Mouse (Mus musculus) embryonic facial prominence, embryonic 13.5 days (tissue): ENCODE measurements at regions not wholly inside any gene's neighbourhood (a gene's known extent, or its start where the extent isn't known, plus 50 kb on each side); places are given as distances from the start of the nearest gene placed in this dataset.

Source experiments
- ATAC-seq: fragments of 200-750 bp; cut with Nextera tagmentation; 2 replicates; pipeline ENCODE4 v1.8.0; 2017; ENCODE audit warnings: low read depth; ENCODE audit not compliant: insufficient number of reproducible peaks, insufficient read depth, low FRiP score, low TSS enrichment
- H3K27ac ChIP-seq: fragments of 300-500 bp; sonication (generic); 2 replicates; pipeline ENCODE4 v1.5.1; 2015; ENCODE audit warnings: moderate library complexity, mild to moderate bottlenecking, inconsistent platforms
- H3K27me3 ChIP-seq: fragments of 300-500 bp; sonication (generic); 2 replicates; pipeline ENCODE4 v1.6.1; 2015; ENCODE audit warnings: mild to moderate bottlenecking, inconsistent platforms
- H3K36me3 ChIP-seq: fragments of 300-500 bp; sonication (generic); 2 replicates; pipeline ENCODE4 v1.6.1; 2015; ENCODE audit warnings: mild to moderate bottlenecking, inconsistent platforms
- H3K4me1 ChIP-seq: fragments of 300-500 bp; sonication (generic); 2 replicates; pipeline ENCODE4 v1.6.1; 2015; ENCODE audit warnings: inconsistent platforms
- H3K4me2 ChIP-seq: fragments of 300-500 bp; sonication (generic); 2 replicates; pipeline ENCODE4 v1.6.1; 2015; ENCODE audit warnings: moderate library complexity, mild to moderate bottlenecking, inconsistent platforms
- H3K4me3 ChIP-seq: fragments of 300-500 bp; sonication (generic); 2 replicates; pipeline ENCODE4 v1.5.1; 2015; ENCODE audit warnings: mild to moderate bottlenecking, inconsistent platforms
- H3K9ac ChIP-seq: fragments of 300-500 bp; sonication (generic); 2 replicates; pipeline ENCODE4 v1.6.1; 2015; ENCODE audit warnings: mild to moderate bottlenecking, inconsistent platforms
- H3K9me3 ChIP-seq: fragments of 300-500 bp; sonication (generic); 2 replicates; pipeline ENCODE4 v1.6.1; 2016; ENCODE audit warnings: inconsistent platforms
- WGBS: fragments of 180-500 bp; shearing (Covaris S2); methylation state at CpG from one replicate; pipeline ENCODE4 v1.1.7; 2015; ENCODE audit warnings: mixed read lengths; 5-methylcytosine and 5-hydroxymethylcytosine counted together

DNA sequence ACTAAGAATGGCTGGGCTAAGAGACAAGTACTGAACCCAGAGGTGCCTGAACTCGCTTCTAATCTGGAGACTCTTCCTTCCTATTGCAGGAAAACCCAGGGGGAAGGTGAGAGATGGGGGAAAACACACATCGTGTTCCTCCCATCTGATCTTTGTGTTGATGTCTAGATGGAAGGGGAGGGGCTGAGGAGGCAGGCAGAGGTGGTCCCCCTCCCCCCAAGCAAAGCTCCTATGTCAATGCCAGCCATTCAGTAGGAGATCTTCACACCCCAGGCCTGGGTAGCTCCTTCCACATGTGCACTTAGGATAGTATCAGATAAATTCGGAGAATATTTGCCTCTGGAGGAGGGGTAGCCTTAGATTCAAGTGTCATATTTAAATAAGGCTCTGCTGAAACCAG, 118.0 kb upstream of the Ralgapa2 start:
- WGBS = 66% methylated on average over 3 of the region's 3 CpGs
- Histone ChIP-seq H3K27me3 (peaks cover 18% of the 10 kb centered on the region), H3K9me3 (no peaks in the 10 kb centered on the region), H3K4me3 (no peak overlapping the region), H3K36me3 (no peaks in the 10 kb centered on the region), H3K27ac (no peak overlapping the region), H3K4me2 (no peak overlapping the region), H3K4me1 (no peaks in the 10 kb centered on the region), H3K9ac (no peak overlapping the region)
- ATAC-seq = no peak

DNA sequence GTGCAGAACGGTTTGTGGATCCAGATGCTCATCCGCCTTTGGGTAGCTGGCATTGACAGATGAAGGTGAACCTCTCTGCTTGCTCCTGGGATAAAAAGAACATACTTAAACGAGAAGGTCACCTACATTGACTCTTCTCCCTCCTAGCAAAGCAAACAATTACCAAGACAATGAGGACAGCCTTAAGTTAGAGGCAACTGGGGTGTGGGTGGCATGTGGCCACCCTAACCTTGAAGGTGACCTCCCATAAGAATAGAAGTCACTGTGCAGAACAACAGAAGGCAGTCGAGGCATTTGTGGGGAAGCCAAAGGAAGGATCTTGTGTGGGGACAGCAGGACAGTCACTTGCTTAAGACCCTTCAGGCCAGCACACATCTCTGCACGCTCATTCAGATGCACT, 119.0 kb upstream of the Ralgapa2 start:
- H3K4me1 ChIP-seq = no peaks in the 10 kb centered on the region
- no peak overlapping the region for H3K9ac ChIP-seq
- no peak overlapping the region for H3K4me3 ChIP-seq
- WGBS = 72% methylated on average over 5 of the region's 5 CpGs
- H3K27me3 ChIP-seq = peaks cover 18% of the 10 kb centered on the region
- H3K9me3 ChIP-seq = no peaks in the 10 kb centered on the region
- no peak for ATAC-seq
- no peak overlapping the region for H3K4me2 ChIP-seq
- no peaks in the 10 kb centered on the region for H3K36me3 ChIP-seq
- H3K27ac ChIP-seq = no peak overlapping the region

DNA sequence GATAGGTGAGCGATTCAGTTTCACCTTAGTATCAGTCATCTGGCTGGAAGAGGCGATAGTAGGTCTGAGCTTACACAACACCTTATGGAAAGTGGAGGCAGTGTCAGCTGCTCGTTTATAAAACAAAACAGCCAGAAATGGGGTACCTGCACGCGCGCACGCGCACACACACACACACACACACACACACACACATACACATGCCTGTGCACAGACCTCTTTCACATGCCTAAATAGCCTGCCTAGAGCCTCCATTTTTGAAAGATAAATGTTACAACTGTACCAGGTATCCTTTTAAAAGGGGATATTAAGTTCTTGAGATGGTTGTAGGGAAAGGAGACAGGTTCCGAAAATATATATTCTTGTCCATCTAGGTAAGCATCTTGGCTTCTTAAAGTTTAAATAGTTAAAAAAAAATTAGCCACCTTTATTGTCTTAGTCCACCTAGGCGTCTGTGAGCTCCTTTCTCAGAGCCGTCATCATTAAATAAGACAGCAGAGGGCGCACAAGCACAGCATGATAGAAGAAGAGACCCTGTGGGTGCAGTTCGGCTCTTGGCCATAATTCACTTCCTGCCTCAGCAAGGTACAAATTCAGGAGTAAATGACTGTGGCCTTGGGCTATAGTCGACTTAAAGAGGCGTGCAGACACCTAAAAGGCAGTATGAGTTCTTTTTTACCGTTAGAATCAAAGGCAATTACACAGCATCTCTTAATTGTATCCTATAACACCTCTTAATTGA, 121.4 kb upstream of the Ralgapa2 start:
- ATAC-seq = no peak
- peaks cover 13% of the 10 kb centered on the region for H3K27me3 ChIP-seq
- no peaks in the 10 kb centered on the region for H3K4me1 ChIP-seq
- no peak overlapping the region for H3K4me3 ChIP-seq
- H3K9ac ChIP-seq = no peak overlapping the region
- 48% methylated on average over 16 of the region's 16 CpGs for WGBS
- no peak overlapping the region for H3K4me2 ChIP-seq
- no peaks in the 10 kb centered on the region for H3K9me3 ChIP-seq
- H3K27ac ChIP-seq = no peak overlapping the region
- H3K36me3 ChIP-seq = no peaks in the 10 kb centered on the region

GRCm38 (mm10) chr2:146637573-146637972, 125.4 kb upstream of the Ralgapa2 start:
- H3K9me3 ChIP-seq = no peaks in the 10 kb centered on the region
- H3K4me3 ChIP-seq = no peak overlapping the region
- no peaks in the 10 kb centered on the region for H3K36me3 ChIP-seq
- H3K4me2 ChIP-seq = no peak overlapping the region
- no peak for ATAC-seq
- WGBS = 62% methylated on average over 5 of the region's 5 CpGs
- H3K9ac ChIP-seq = no peak overlapping the region
- H3K27me3 ChIP-seq = peaks cover 3% of the 10 kb centered on the region
- no peak overlapping the region for H3K27ac ChIP-seq
- no peaks in the 10 kb centered on the region for H3K4me1 ChIP-seq

DNA sequence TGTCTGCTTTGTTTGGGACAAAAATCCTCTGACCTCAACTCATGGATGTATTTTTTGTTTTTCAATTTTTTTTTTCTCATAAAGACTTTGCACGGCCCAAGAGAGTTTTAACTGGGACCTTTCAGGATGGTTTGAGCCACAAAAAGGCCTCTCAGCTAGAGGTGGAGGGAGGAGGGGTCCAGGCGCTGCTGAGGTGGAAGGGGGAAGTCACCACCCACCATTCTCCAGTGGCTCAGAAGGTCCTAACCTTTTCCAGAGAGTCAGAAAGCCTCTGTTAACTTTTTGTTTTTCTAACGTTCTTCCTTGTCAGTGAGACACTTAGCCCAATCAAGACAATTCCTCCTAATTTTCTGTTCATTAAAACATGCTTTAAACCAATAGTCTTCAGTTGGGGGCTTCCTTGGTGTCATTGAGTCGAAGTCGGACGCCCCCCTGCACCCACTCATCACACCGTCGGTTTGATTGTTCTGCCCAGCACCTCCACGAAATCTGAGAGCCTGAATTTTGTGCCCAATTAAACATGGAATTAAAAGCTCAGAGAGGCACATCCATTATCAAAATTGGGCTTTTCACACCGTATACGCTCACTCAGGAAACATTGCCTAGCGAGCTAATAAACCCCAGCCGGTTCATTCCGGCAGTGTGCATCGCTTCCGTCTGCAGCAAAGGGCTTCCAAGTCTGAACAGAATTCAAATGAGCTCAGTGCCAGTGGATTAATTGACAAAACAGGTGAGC, 134.3 kb upstream of the Ralgapa2 start:
- no peak overlapping the region for H3K27ac ChIP-seq
- no peaks in the 10 kb centered on the region for H3K36me3 ChIP-seq
- H3K9ac ChIP-seq = no peak overlapping the region
- H3K4me1 ChIP-seq = no peaks in the 10 kb centered on the region
- ATAC-seq = no peak
- H3K9me3 ChIP-seq = no peaks in the 10 kb centered on the region
- WGBS = 42% methylated on average over 16 of the region's 16 CpGs
- H3K27me3 ChIP-seq = no peaks in the 10 kb centered on the region
- no peak overlapping the region for H3K4me2 ChIP-seq
- no peak overlapping the region for H3K4me3 ChIP-seq

DNA sequence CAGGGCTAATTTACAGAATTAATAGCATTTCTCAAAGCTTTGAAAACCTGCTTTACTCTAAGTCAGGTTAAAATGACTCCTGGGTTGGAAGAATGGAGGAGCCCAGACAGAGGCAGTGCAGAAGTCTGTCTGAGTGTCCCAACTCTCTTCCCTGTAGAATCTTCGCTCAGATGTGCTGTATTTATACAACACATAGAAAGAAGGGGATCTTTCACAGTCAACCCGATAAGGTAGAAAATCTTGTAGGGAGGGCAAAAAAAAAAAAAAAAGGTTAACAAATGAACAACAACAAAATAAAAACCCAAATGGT, 134.8 kb upstream of the Ralgapa2 start:
- 87% methylated on average over 2 of the region's 2 CpGs for WGBS

DNA sequence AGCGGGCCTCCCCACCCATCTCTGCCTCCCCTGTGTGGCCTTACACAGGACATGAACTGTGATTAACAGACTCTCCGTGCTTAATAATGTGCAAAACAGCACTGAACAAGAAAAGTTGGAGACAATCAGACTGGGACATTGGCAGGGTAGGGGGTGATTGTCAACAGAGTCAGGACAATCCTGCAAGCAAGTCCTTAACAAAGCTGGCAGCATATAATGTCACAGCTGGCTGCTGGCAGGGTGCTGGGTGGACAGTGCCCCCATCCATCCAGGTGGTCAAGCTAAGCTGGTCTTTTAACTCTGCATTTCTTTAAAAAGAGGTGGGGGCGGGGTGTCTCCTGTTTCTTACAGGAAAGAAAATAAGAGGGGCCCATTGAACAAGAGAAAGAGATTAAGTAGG, 149.2 kb upstream of the Ralgapa2 start:
- Histone ChIP-seq H3K9ac (no peak overlapping the region), H3K4me1 (no peaks in the 10 kb centered on the region)
- 61% methylated on average over 3 of the region's 3 CpGs for WGBS

More for the DNA sequence above, 134.8 kb upstream of the Ralgapa2 start:
- Histone ChIP-seq H3K4me2 (no peak overlapping the region), H3K4me1 (no peaks in the 10 kb centered on the region), H3K9me3 (no peaks in the 10 kb centered on the region), H3K36me3 (no peaks in the 10 kb centered on the region), H3K4me3 (no peak overlapping the region), H3K27ac (no peak overlapping the region), H3K27me3 (no peaks in the 10 kb centered on the region), H3K9ac (no peak overlapping the region)
- no peak for ATAC-seq

DNA sequence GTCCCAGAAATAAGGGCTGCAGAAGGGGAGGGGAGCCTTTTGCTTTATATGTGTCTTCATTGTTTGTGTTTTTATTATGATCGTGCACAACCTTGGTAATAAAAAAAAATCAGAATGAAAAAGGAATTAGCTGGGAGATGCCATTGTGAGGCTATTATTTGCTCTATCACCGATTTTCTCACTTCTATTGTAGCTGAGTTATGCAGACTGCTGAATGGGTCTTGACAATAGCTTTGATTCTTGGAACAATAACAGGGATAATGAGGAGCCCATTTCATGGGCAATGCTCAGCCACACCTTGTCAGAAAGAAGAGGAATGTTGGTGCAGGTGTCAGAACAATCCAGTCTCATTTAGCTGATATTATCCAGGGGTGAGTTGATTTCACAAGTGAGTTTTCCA, 160.6 kb upstream of the Ralgapa2 start:
- H3K9ac ChIP-seq = no peak overlapping the region
- no peak for ATAC-seq
- no peaks in the 10 kb centered on the region for H3K36me3 ChIP-seq
- H3K27ac ChIP-seq = no peak overlapping the region
- no peaks in the 10 kb centered on the region for H3K4me1 ChIP-seq
- H3K4me3 ChIP-seq = no peak overlapping the region
- 78% methylated on average over 2 of the region's 2 CpGs for WGBS
- no peak overlapping the region for H3K4me2 ChIP-seq
- no peaks in the 10 kb centered on the region for H3K27me3 ChIP-seq
- H3K9me3 ChIP-seq = no peaks in the 10 kb centered on the region

More for the DNA sequence above, 149.2 kb upstream of the Ralgapa2 start:
- Histone ChIP-seq H3K27me3 (no peaks in the 10 kb centered on the region), H3K4me3 (no peak overlapping the region), H3K27ac (no peak overlapping the region), H3K4me2 (no peak overlapping the region), H3K36me3 (no peaks in the 10 kb centered on the region), H3K9me3 (no peaks in the 10 kb centered on the region)
- ATAC-seq = no peak

- Histone ChIP-seq H3K4me1 (no peaks in the 10 kb centered on the region), H3K9me3 (no peaks in the 10 kb centered on the region), H3K36me3 (no peaks in the 10 kb centered on the region), H3K27me3 (no peaks in the 10 kb centered on the region), H3K9ac (no peak overlapping the region), H3K27ac (no peak overlapping the region), H3K4me2 (no peak overlapping the region), H3K4me3 (no peak overlapping the region)
- WGBS = 59% methylated on average over 3 of the region's 3 CpGs
- ATAC-seq = no peak
These were observed 169.8 kb upstream of the Ralgapa2 start for GRCm38 (mm10) chr2:146681979-146682378.

DNA sequence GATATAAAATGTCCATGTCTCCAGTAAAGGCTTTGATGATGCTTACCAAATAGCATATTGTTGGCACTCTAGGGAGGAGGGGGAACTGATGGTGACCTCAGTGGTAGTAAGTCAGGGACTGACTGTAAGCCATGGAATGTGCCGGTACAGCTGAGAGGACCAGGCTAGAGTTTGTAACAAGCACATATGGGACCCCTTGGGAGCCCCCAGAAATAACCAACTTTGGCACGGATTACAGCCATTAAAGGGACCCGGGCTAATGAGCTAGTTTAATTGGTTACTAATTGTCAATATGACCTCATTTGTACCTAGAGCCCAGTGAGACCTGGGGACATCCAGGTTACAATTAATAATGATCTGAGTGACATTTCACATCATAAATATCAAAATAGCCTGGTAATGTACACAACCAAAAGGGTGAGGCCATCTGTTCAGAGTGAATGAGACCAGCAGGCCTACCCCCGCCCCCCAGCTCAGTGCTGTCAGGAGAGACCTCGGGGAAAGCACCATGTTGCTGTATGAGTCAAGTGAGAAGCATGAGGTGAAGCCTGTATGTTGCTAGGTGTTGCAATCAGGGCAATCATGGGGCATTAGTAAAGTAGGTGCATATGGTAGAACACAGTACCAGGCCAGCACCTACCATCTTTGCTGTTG, 169.7 kb upstream of the Kiz start:
- Histone ChIP-seq H3K9ac (no peak overlapping the region), H3K4me1 (no peaks in the 10 kb centered on the region), H3K4me2 (no peak overlapping the region), H3K4me3 (no peak overlapping the region), H3K9me3 (no peaks in the 10 kb centered on the region), H3K36me3 (no peaks in the 10 kb centered on the region), H3K27ac (no peak overlapping the region), H3K27me3 (no peaks in the 10 kb centered on the region)
- 81% methylated on average over 5 of the region's 5 CpGs for WGBS
- ATAC-seq = no peak

DNA sequence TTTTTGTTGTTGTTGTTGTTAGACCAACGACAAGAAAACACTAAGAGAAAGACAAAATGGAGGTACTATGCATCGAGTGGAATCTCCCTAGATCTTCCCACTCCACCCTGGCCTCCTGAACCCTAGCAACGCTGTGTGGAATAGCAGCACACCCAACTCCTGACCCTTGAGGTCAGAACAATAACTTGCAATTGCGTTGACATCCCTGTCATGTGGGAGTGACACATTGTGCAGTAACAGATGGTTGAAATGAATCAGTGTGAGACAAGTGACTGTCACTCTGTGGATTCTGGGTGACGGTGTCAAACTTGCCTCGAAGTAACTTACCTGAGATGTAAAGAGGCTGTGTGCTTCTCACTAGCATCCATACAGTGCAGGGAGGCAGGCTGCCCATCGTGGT, 167.1 kb upstream of the Kiz start:
- no peak for ATAC-seq
- 71% methylated on average over 7 of the region's 7 CpGs for WGBS
- no peak overlapping the region for H3K9ac ChIP-seq

DNA sequence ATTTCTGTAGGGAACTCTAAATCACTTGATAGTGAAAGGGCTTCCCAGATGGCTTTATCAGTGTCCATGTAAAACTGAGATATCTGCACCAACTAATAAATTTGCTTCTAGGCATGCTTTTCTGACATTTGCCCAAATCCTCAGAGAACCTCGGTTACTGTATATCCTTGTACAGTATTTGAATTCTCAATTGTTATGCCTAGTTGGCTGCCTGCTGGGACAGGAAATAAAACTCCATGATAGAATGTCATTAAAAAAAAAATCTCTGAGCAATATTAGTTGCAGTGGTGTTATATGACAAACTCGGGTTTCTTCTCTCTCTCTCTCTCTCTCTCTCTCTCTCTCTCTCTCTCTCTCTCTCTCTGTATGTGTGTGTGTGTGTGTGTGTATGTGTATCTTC, 162.2 kb upstream of the Kiz start:
- Histone ChIP-seq H3K4me2 (no peak overlapping the region), H3K4me3 (no peak overlapping the region), H3K9ac (no peak overlapping the region), H3K36me3 (no peaks in the 10 kb centered on the region), H3K4me1 (peaks cover 9% of the 10 kb centered on the region; the same call in 1 of the 2 replicates), H3K9me3 (peaks cover 5% of the 10 kb centered on the region; the same call in 1 of the 2 replicates), H3K27ac (no peak overlapping the region), H3K27me3 (no peaks in the 10 kb centered on the region)
- ATAC-seq = no peak
- 26% methylated on average over 2 of the region's 2 CpGs for WGBS

More for the DNA sequence above, 167.1 kb upstream of the Kiz start:
- Histone ChIP-seq H3K27ac (no peak overlapping the region), H3K9me3 (peaks cover 5% of the 10 kb centered on the region; the same call in 1 of the 2 replicates), H3K4me2 (no peak overlapping the region), H3K4me3 (no peak overlapping the region), H3K4me1 (peaks cover 5% of the 10 kb centered on the region; the same call in 1 of the 2 replicates), H3K36me3 (no peaks in the 10 kb centered on the region), H3K27me3 (no peaks in the 10 kb centered on the region)
